Mouse (Mus musculus): ENCODE results near the gene Il1r1. TPM values are rescaled to one million over a fixed set of nuclear protein-coding genes. Genes with fewer than 3 reads are reported as not detected.

Il1r1 gene
- polyA plus RNA-seq, 1 experiment from 2014 or later = 0.58 TPM

GRCm38 (mm10) chr1:40217521-40217920 is 7.4 kb upstream of the Il1r1 start:
- Histone ChIP-seq H3K4me1 (replicated peaks) (no peaks in the 10 kb centered on the region), H3K27ac (no peak overlapping the region), H3K27me3 (ENCODE audit: insufficient read depth, poor library complexity, severe bottlenecking) (no peaks in the 10 kb centered on the region), H3K4me3 (no peak overlapping the region), H3K36me3 (no peaks in the 10 kb centered on the region), H3K9me3 (0 out of 2 replicates have a peak, but pooled peaks cover 4% of the 10 kb centered on the region)
- WGBS = 86% methylated on average over 5 of the region's 5 CpGs
- DNase-seq (ENCODE audit: low spot score) = no peak

DNA sequence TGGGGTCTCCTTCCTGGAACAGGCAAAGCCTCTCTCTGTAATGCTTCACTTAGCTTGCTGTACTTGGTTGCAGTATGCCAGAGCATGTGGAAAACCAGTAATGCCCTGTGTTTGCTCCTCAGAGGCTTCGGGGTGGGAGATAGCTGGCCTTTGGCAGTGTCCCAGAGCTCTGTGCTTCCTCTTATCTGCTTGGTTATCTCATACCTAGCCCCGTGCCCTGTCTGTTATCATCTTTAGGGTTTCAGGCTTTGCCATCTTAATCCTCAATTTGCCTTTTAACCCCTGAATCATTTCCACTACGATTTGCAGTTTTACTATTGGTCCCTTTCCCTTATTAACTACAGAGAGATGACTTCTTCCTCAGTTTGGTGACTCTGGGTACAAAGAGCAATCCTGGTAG is 6.3 kb upstream of the Il1r1 start:
- 0 out of 2 replicates have a peak, but pooled peaks cover 4% of the 10 kb centered on the region for H3K9me3 ChIP-seq
- 82% methylated on average over 3 of the region's 3 CpGs for WGBS
- DNase-seq (ENCODE audit: low spot score) = no peak
- H3K27me3 ChIP-seq (ENCODE audit: insufficient read depth, poor library complexity, severe bottlenecking) = no peaks in the 10 kb centered on the region
- H3K4me1 ChIP-seq (replicated peaks) = no peaks in the 10 kb centered on the region
- H3K27ac ChIP-seq = no peak overlapping the region
- no peaks in the 10 kb centered on the region for H3K36me3 ChIP-seq
- no peak overlapping the region for H3K4me3 ChIP-seq

DNA sequence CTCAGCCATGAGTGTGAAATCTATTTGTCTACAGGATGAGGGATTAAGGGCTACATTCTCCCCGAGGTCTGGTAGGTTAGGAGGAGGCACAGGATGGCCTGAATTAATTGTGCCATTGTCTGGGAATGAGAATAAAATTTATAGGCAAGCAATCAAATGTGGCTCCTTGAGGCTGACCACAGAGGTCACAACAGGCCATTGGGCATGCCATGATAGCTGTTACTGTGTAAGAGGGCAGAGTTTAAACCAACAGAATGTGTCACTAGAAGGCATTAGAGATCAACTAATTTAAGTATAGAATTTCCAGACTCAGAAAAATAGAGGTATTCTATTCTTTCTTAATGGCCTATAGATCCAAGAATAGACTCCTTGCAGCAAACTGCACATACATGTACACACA is 4.3 kb upstream of the Il1r1 start:
- Histone ChIP-seq H3K9me3 (0 out of 2 replicates have a peak, but pooled peaks cover 4% of the 10 kb centered on the region), H3K4me1 (replicated peaks) (no peaks in the 10 kb centered on the region), H3K27ac (no peak overlapping the region), H3K27me3 (ENCODE audit: insufficient read depth, poor library complexity, severe bottlenecking) (no peaks in the 10 kb centered on the region), H3K4me3 (no peak overlapping the region), H3K36me3 (no peaks in the 10 kb centered on the region)
- 84% methylated on average over 1 of the region's 1 CpGs for WGBS
- DNase-seq (ENCODE audit: low spot score) = no peak

DNA sequence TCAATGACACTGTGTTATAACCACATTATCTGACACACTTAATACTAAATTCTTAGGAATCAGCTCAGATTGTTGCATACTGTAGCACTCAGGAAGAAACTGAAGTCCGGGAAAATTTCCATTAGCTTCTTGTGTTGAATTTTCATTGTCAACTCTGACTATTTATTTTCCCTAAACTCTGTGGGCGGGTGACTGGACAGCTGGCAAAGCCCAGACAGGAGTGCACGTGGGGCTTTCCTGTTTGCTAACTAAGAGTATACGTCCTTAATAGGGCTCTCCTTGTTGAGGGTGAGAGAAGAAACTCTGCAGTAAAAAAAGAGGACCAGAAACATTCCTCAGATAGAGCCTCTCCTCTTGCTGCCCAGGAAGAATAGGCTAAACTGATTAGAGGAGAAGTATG is 3.0 kb upstream of the Il1r1 start:
- H3K36me3 ChIP-seq = no peaks in the 10 kb centered on the region
- WGBS = 80% methylated on average over 4 of the region's 4 CpGs
- no peak for DNase-seq (ENCODE audit: low spot score)
- no peaks in the 10 kb centered on the region for H3K4me1 ChIP-seq (replicated peaks)
- no peaks in the 10 kb centered on the region for H3K27me3 ChIP-seq (ENCODE audit: insufficient read depth, poor library complexity, severe bottlenecking)
- H3K27ac ChIP-seq = no peak overlapping the region
- no peak overlapping the region for H3K4me3 ChIP-seq
- no peaks in the 10 kb centered on the region for H3K9me3 ChIP-seq

DNA sequence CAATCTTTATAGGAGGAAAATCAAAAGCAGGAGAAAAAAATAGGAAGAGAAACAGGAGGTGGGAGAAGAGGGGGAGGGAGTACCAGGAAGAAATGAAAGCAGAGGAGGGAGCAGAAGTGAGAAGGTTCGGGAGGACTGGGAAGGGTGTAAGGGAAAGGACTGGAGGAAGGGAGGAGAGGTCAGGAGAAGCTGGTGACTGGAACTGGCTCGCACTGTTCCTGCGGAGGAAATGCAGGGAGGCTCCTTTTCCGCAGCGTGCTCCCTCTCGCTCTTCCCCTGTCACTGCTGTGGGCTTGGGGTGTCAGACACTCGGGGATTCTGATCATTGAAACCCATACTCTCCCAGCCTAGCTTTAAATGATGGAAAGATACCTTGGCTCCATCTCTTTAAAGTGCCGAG is 2.2 kb upstream of the Il1r1 start:
- Histone ChIP-seq H3K36me3 (no peaks in the 10 kb centered on the region), H3K4me1 (replicated peaks) (no peaks in the 10 kb centered on the region), H3K4me3 (no peak overlapping the region), H3K9me3 (no peaks in the 10 kb centered on the region), H3K27me3 (ENCODE audit: insufficient read depth, poor library complexity, severe bottlenecking) (no peaks in the 10 kb centered on the region), H3K27ac (no peak overlapping the region)
- DNase-seq (ENCODE audit: low spot score) = no peak
- 79% methylated on average over 8 of the region's 8 CpGs for WGBS

DNA sequence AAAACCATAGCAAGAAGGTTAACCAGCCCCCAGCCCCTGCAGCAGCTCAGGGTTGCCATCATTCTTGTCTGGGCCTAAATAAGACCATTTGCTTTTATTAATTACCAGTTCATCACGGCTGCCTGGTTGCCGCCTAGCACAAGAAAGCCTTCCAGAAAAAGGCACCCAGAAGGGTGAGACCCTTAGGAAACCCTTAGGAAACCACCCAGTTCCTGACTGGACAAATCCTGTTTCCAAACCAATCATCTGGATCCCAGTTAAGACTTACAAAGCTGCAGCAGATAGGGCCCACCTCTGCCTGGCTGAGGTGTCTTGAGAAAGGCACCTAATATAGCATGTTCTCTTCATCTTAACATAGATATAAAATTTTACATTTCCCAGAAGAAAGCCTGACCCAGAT is 1.3 kb upstream of the Il1r1 start:
- H3K27me3 ChIP-seq (ENCODE audit: insufficient read depth, poor library complexity, severe bottlenecking) = no peaks in the 10 kb centered on the region
- no peak for DNase-seq (ENCODE audit: low spot score)
- H3K27ac ChIP-seq = no peak overlapping the region
- no peaks in the 10 kb centered on the region for H3K36me3 ChIP-seq
- no peak overlapping the region for H3K4me3 ChIP-seq
- H3K9me3 ChIP-seq = no peaks in the 10 kb centered on the region
- 92% methylated on average over 2 of the region's 2 CpGs for WGBS
- no peaks in the 10 kb centered on the region for H3K4me1 ChIP-seq (replicated peaks)

- 88% methylated on average over 2 of the region's 2 CpGs for WGBS
- Histone ChIP-seq H3K36me3 (no peaks in the 10 kb centered on the region), H3K27me3 (ENCODE audit: insufficient read depth, poor library complexity, severe bottlenecking) (no peaks in the 10 kb centered on the region)
Observed at GRCm38 (mm10) chr1:40225580-40225979, 700 bp downstream of the Il1r1 start.

GRCm38 (mm10) chr1:40229033-40229432 is 4.2 kb downstream of the Il1r1 start:
- Histone ChIP-seq H3K27me3 (ENCODE audit: insufficient read depth, poor library complexity, severe bottlenecking) (no peaks in the 10 kb centered on the region), H3K27ac (no peak overlapping the region), H3K4me1 (replicated peaks) (0 out of 2 replicates have a peak, but pooled peaks cover 3% of the 10 kb centered on the region), H3K4me3 (no peak overlapping the region), H3K36me3 (no peaks in the 10 kb centered on the region), H3K9me3 (no peaks in the 10 kb centered on the region)
- no peak for DNase-seq (ENCODE audit: low spot score)
- 82% methylated on average over 3 of the region's 3 CpGs for WGBS

More at GRCm38 (mm10) chr1:40225580-40225979, 700 bp downstream of the Il1r1 start:
- no peak overlapping the region for H3K4me3 ChIP-seq
- H3K9me3 ChIP-seq = no peaks in the 10 kb centered on the region
- DNase-seq (ENCODE audit: low spot score) = no peak
- H3K4me1 ChIP-seq (replicated peaks) = no peaks in the 10 kb centered on the region
- no peak overlapping the region for H3K27ac ChIP-seq

GRCm38 (mm10) chr1:40229771-40230280 is 4.9 kb downstream of the Il1r1 start:
- no peak overlapping the region for H3K27ac ChIP-seq
- no peak for DNase-seq (ENCODE audit: low spot score)
- H3K4me1 ChIP-seq (replicated peaks) = 0 out of 2 replicates have a peak, but pooled peaks cover 3% of the 10 kb centered on the region
- 91% methylated on average over 3 of the region's 3 CpGs for WGBS
- H3K4me3 ChIP-seq = no peak overlapping the region
- no peaks in the 10 kb centered on the region for H3K27me3 ChIP-seq (ENCODE audit: insufficient read depth, poor library complexity, severe bottlenecking)
- H3K9me3 ChIP-seq = no peaks in the 10 kb centered on the region
- H3K36me3 ChIP-seq = no peaks in the 10 kb centered on the region

DNA sequence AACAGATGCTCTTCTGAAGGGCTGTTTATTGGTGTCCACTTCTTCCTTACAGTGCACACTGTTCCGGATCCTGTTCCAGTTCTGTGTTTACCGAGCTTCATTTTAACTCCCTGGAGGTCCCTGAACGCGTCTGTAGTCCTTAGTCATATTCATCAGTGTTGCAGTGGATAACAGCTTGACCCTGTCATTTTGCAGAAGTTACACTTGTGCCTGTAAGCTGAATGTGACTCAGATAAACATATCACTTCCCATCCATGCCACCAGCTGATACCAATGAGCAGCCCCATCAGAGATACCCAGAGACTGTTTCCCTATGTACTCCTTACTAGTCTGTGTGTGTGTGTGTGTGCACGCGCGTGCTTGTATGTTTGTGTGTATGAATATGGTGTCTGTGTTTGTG is 5.5 kb downstream of the Il1r1 start:
- Histone ChIP-seq H3K4me3 (no peak overlapping the region), H3K36me3 (no peaks in the 10 kb centered on the region), H3K4me1 (replicated peaks) (0 out of 2 replicates have a peak, but pooled peaks cover 3% of the 10 kb centered on the region), H3K27ac (no peak overlapping the region), H3K9me3 (no peaks in the 10 kb centered on the region), H3K27me3 (ENCODE audit: insufficient read depth, poor library complexity, severe bottlenecking) (no peaks in the 10 kb centered on the region)
- WGBS = 86% methylated on average over 7 of the region's 7 CpGs
- DNase-seq (ENCODE audit: low spot score) = no peak

GRCm38 (mm10) chr1:40231116-40231515 is 6.2 kb downstream of the Il1r1 start:
- DNase-seq (ENCODE audit: low spot score) = no peak
- 86% methylated on average over 3 of the region's 3 CpGs for WGBS
- Histone ChIP-seq H3K27me3 (ENCODE audit: insufficient read depth, poor library complexity, severe bottlenecking) (no peaks in the 10 kb centered on the region), H3K9me3 (no peaks in the 10 kb centered on the region), H3K36me3 (no peaks in the 10 kb centered on the region), H3K4me1 (replicated peaks) (0 out of 2 replicates have a peak, but pooled peaks cover 3% of the 10 kb centered on the region), H3K27ac (no peak overlapping the region), H3K4me3 (no peak overlapping the region)

- H3K4me1 ChIP-seq (replicated peaks) = 0 out of 2 replicates have a peak, but pooled peaks cover 3% of the 10 kb centered on the region
- peak; percentile 27 for DNase-seq (ENCODE audit: low spot score)
- H3K4me3 ChIP-seq = no peak overlapping the region
- no peaks in the 10 kb centered on the region for H3K36me3 ChIP-seq
- H3K9me3 ChIP-seq = no peaks in the 10 kb centered on the region
- no peaks in the 10 kb centered on the region for H3K27me3 ChIP-seq (ENCODE audit: insufficient read depth, poor library complexity, severe bottlenecking)
- WGBS = 56% methylated on average over 7 of the region's 7 CpGs
- no peak overlapping the region for H3K27ac ChIP-seq
Observed at GRCm38 (mm10) chr1:40233217-40233616, 8.3 kb downstream of the Il1r1 start.

GRCm38 (mm10) chr1:40233621-40234020 is 8.7 kb downstream of the Il1r1 start:
- Histone ChIP-seq H3K27me3 (ENCODE audit: insufficient read depth, poor library complexity, severe bottlenecking) (no peaks in the 10 kb centered on the region), H3K4me1 (replicated peaks) (0 out of 2 replicates have a peak, but pooled peaks cover 3% of the 10 kb centered on the region), H3K9me3 (no peaks in the 10 kb centered on the region), H3K4me3 (no peak overlapping the region), H3K27ac (no peak overlapping the region), H3K36me3 (no peaks in the 10 kb centered on the region)
- no peak for DNase-seq (ENCODE audit: low spot score)
- WGBS = 73% methylated on average over 3 of the region's 3 CpGs
